Comparison of ENCODE assay signal across 8 mouse cellular contexts in the genomic region with DNA sequence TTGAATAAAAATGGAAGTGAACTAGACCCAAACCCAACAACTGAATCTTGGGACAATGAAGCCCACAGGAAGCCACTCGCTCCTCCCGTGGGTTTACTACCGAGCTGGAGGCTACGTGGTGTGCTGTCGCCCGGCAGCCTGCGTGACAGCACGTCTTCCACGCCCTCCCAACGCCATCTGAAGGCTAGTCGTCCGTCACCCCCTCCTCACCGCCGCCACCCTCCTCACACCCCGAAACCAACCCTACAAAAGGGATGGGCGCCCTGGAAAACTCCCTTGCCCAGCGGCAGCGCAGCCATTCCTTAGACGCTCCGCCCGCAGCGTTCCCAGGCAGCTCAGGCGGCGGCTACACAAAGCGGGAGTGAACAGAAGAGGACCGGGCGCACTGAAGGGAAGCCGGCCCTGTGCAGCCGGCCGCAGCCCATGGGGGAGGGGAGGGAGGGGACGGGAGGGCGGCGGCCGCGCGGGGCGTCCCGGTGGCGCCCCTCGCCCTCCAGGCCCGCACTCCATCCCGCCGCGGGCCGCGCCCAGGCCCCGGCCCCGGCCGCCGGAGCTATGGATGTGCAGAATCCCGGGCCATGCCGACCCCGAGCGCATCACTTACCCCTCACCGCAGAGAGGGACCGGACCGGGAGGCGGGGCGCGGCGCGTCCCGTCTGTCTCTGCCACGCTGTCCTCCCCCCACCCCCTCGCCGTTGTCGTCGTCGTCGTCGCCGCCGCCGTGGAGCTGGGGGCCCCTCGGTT. TPM values are rescaled to one million over a fixed set of nuclear protein-coding genes. Genes with fewer than 3 reads are reported as not detected.
DNase-seq lines count a peak whose midpoint lies in the region; ATAC-seq and TF ChIP-seq lines count a peak whose summit lies in the region.

No protein-coding gene starts in this region.

- H3K27me3 ChIP-seq in forebrain, embryonic 14.5 days (replicated peaks; ENCODE audit: control insufficient read depth, insufficient read depth, low read length) = no peaks in the 10 kb centered on the region
- no peaks in the 10 kb centered on the region for H3K27me3 ChIP-seq in lung, postnatal 0 days (replicated peaks; ENCODE audit: insufficient read depth, low read length)
- no peaks in the 10 kb centered on the region for H3K27me3 ChIP-seq in thymus, adult 2 months (ENCODE audit: control insufficient read depth, insufficient read depth, low read length)

- no peaks in the 10 kb centered on the region for H3K9me3 ChIP-seq in forebrain, embryonic 14.5 days (replicated peaks; ENCODE audit: control insufficient read depth, low read length)
- no peaks in the 10 kb centered on the region for H3K9me3 ChIP-seq in lung, postnatal 0 days (ENCODE audit: low read length)

- H3K27ac ChIP-seq in forebrain, embryonic 14.5 days (ENCODE audit: low read depth, low read length) = peak overlapping the region; percentile 100
- peak overlapping the region; percentile 95 for H3K27ac ChIP-seq in lung, postnatal 0 days (ENCODE audit: low read length)
- H3K27ac ChIP-seq in thymus, adult 2 months (ENCODE audit: control insufficient read depth, insufficient read depth, low read length) = peak overlapping the region; percentile 78

- no peaks in the 10 kb centered on the region for H3K36me3 ChIP-seq in forebrain, embryonic 14.5 days (ENCODE audit: control insufficient read depth, insufficient read depth, low read length)
- no peaks in the 10 kb centered on the region for H3K36me3 ChIP-seq in lung, postnatal 0 days (ENCODE audit: insufficient read depth, low read length)
- no peaks in the 10 kb centered on the region for H3K36me3 ChIP-seq in thymus, adult 2 months (ENCODE audit: control insufficient read depth, insufficient read depth, low read length)

- peak overlapping the region; percentile 98 for H3K9ac ChIP-seq in forebrain, embryonic 14.5 days (ENCODE audit: low read length)
- H3K9ac ChIP-seq in lung, postnatal 0 days (replicated peaks; ENCODE audit: low read depth) = peak overlapping the region; percentile 68

- H3K4me3 ChIP-seq in forebrain, embryonic 14.5 days (ENCODE audit: low read depth, low read length) = peak overlapping the region; percentile 83
- peak overlapping the region; percentile 97 for H3K4me3 ChIP-seq in lung, postnatal 0 days (ENCODE audit: low read depth, low read length)
- peak overlapping the region; percentile 72 for H3K4me3 ChIP-seq in thymus, adult 2 months (ENCODE audit: control insufficient read depth, insufficient read depth, low read length)

- intact Hi-C loops in heart, postnatal 14 days (cut with DNase I) = no loop called here

- peak overlapping the region; percentile 81 for H3K4me2 ChIP-seq in forebrain, embryonic 14.5 days (ENCODE audit: low read length)
- H3K4me2 ChIP-seq in lung, postnatal 0 days (replicated peaks; ENCODE audit: low read depth, low read length) = peak overlapping the region; percentile 68

- peak; percentile 57 for DNase-seq in ES-CJ7 (ENCODE audit: low read depth, low spot score)
- DNase-seq in cerebellum, adult 11 months = peak; percentile 67
- peak; percentile 75 for DNase-seq in forebrain, embryonic 14.5 days (ENCODE audit: low spot score)
- DNase-seq in heart, postnatal 14 days = peak; percentile 69 to 71
- peak; percentile 62 to 74 for DNase-seq in layer of hippocampus, adult 8-10 months (ENCODE audit: low spot score in 2 of 2)
- peak; percentile 81 for DNase-seq in lung, postnatal 0 days (ENCODE audit: low spot score)
- DNase-seq in ovary, postnatal 10 days (ENCODE audit: low spot score) = peak; percentile 36
- DNase-seq in thymus, adult 2 months = peak; percentile 60

- ATAC-seq in forebrain, embryonic 14.5 days = peak; percentile 49
- ATAC-seq in lung, postnatal 0 days = peak; percentile 40

- no peak for TF ChIP-seq EP300 in lung, postnatal 0 days (IDR thresholded peaks at IDR 0.05)

- no peak for TF ChIP-seq CTCF in lung, postnatal 0 days (IDR thresholded peaks at IDR 0.05)
- no peak for TF ChIP-seq CTCF in thymus, adult 2 months (IDR thresholded peaks at IDR 0.05; ENCODE audit: borderline replicate concordance, control insufficient read depth, extremely low read depth, insufficient read depth, low read length, poor library complexity)

- H3K4me1 ChIP-seq in forebrain, embryonic 14.5 days (ENCODE audit: control insufficient read depth, insufficient read depth, low read length) = peaks cover 21% of the 10 kb centered on the region
- H3K4me1 ChIP-seq in lung, postnatal 0 days (ENCODE audit: insufficient read depth, low read depth, low read length) = peaks cover 1% of the 10 kb centered on the region; the same call in 1 of the 2 replicates
- no peaks in the 10 kb centered on the region for H3K4me1 ChIP-seq in thymus, adult 2 months (replicated peaks; ENCODE audit: control insufficient read depth, insufficient read depth, low read length)

- TF ChIP-seq POLR2A in thymus, adult 2 months (IDR thresholded peaks at IDR 0.05; ENCODE audit: control insufficient read depth, extremely low read depth, insufficient read depth, low read length, poor library complexity) = no peak

- under 1% methylated on average over 45 of the region's 75 CpGs for WGBS in forebrain, embryonic 14.5 days
- WGBS in lung, postnatal 0 days = 1% methylated on average over 48 of the region's 75 CpGs
- under 1% methylated on average over 66 of the region's 75 CpGs for WGBS in thymus, adult 2 months

RNA-seq across cellular contexts. Expression of gene Cep170, which starts 0.4 kb away (rescaled TPM):
- 107 and 164 TPM in 2 replicates for polyA plus RNA-seq in forebrain, embryonic 14.5 days (2014; fragmentation: Nextera tagmentation; extraction: Ambion mirVana)
- total RNA-seq in heart, postnatal 14 days (2021) = 10 to 100 TPM; 26.7 to 29.4 TPM
- 100 to 1,000 TPM in 1 of 4 experiments, 10 to 100 TPM in 3; 86.4 to 110 (median 92.6) TPM for total RNA-seq in layer of hippocampus, adult 8-10 months (2022)
- 12.7 and 12.8 TPM in 2 replicates for polyA plus RNA-seq in lung, postnatal 0 days (2015; fragmentation: Nextera tagmentation; extraction: Ambion mirVana)
- 18.6 and 22.9 TPM in 2 replicates for polyA plus RNA-seq in thymus, adult 2 months (2012; rRNA removed)

RNA-seq across cellular contexts. Expression of gene Sdccag8, which starts 1.0 kb away (rescaled TPM):
- 28.1 and 31.5 TPM in 2 replicates for polyA plus RNA-seq in forebrain, embryonic 14.5 days (2014; fragmentation: Nextera tagmentation; extraction: Ambion mirVana)
- total RNA-seq in heart, postnatal 14 days (2021) = 1 to 10 TPM; 5.2 to 5.9 TPM
- total RNA-seq in layer of hippocampus, adult 8-10 months (2022) = 10 to 100 TPM; 16.3 to 24.0 (median 19.4) TPM
- 14.5 and 15.9 TPM in 2 replicates for polyA plus RNA-seq in lung, postnatal 0 days (2015; fragmentation: Nextera tagmentation; extraction: Ambion mirVana)
- 5.1 and 6.2 TPM in 2 replicates for polyA plus RNA-seq in thymus, adult 2 months (2012; rRNA removed)

Comparison
In these comparisons a context has a peak if more than half of its experiments do, and no peak if none do; other contexts are left out.
1. Peak in every context shown above with its lines: DNase-seq, ATAC-seq, H3K4me3 ChIP-seq and H3K27ac ChIP-seq.